Mouse (Mus musculus): ENCODE results near the gene Pkp4. TPM values are rescaled to one million over a fixed set of nuclear protein-coding genes. Genes with fewer than 3 reads are reported as not detected.

Pkp4 gene
- total and polyA plus RNA-seq, 2 experiments from 2014 or later, result 20.1 to 97.6 TPM

DNA sequence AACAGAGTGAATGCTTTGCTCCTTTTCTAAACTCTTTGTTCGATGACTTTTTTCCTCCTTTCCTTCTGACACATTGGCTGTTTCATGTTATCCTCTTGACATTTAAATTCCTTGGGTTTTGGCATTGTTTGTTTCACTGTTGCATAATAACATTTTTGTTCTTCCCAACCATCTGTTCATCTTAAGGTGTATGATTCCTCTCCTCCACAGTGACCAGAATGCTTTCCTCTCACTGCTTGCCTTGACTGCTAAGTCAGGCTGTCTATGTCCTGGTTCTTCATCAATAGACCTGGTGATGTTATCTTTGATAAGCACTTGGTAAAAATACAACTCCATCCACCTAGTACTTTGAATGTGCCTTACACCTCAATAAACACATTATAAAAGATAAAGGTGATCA is 52.2 kb downstream of the Pkp4 start:
- no peak for ATAC-seq
- Histone ChIP-seq H3K4me1 (ENCODE audit: insufficient read depth) (no peaks in the 10 kb centered on the region), H3K4me2 (ENCODE audit: low read depth) (no peak overlapping the region), H3K27me3 (ENCODE audit: insufficient read depth, low read length) (no peaks in the 10 kb centered on the region), H3K27ac (ENCODE audit: low read depth, low read length) (no peak overlapping the region), H3K9ac (no peak overlapping the region), H3K36me3 (ENCODE audit: insufficient read depth) (no peaks in the 10 kb centered on the region), H3K9me3 (ENCODE audit: low read length) (no peaks in the 10 kb centered on the region), H3K4me3 (ENCODE audit: low read depth, low read length) (no peak overlapping the region)
- no peak for TF ChIP-seq CTCF (IDR thresholded peaks at IDR 0.05; ENCODE audit: low read depth)
- no peak for DNase-seq
- 89% methylated on average over 1 of the region's 1 CpGs for WGBS

DNA sequence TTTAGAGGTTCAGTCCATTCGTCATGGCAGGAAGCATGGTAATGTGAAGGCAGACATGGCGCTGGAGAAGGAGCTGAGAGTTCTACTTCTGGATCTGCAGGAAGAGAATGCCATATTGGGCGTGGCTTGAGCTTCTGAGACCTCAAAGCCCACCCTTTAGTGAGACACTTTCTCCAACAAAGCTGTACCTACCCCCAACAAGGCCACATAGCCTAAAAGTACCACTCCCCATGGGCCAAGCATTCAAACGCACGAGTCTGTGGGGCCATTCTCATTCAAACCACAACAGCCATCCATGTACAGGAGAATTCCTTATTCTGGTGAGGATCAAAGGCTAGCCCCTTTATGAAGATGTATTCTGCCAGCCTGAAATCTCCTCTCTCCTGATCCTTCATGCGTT is 57.3 kb downstream of the Pkp4 start:
- Histone ChIP-seq H3K4me3 (ENCODE audit: low read depth, low read length) (no peak overlapping the region), H3K4me1 (ENCODE audit: insufficient read depth) (no peaks in the 10 kb centered on the region), H3K9ac (no peak overlapping the region), H3K27me3 (ENCODE audit: insufficient read depth, low read length) (no peaks in the 10 kb centered on the region), H3K36me3 (ENCODE audit: insufficient read depth) (no peaks in the 10 kb centered on the region), H3K27ac (ENCODE audit: low read depth, low read length) (no peak overlapping the region), H3K4me2 (ENCODE audit: low read depth) (no peak overlapping the region), H3K9me3 (ENCODE audit: low read length) (no peaks in the 10 kb centered on the region)
- ATAC-seq (no peak), DNase-seq (no peak)
- TF ChIP-seq CTCF (IDR thresholded peaks at IDR 0.05; ENCODE audit: low read depth), result no peak
- WGBS, result 94% methylated on average over 6 of the region's 6 CpGs

DNA sequence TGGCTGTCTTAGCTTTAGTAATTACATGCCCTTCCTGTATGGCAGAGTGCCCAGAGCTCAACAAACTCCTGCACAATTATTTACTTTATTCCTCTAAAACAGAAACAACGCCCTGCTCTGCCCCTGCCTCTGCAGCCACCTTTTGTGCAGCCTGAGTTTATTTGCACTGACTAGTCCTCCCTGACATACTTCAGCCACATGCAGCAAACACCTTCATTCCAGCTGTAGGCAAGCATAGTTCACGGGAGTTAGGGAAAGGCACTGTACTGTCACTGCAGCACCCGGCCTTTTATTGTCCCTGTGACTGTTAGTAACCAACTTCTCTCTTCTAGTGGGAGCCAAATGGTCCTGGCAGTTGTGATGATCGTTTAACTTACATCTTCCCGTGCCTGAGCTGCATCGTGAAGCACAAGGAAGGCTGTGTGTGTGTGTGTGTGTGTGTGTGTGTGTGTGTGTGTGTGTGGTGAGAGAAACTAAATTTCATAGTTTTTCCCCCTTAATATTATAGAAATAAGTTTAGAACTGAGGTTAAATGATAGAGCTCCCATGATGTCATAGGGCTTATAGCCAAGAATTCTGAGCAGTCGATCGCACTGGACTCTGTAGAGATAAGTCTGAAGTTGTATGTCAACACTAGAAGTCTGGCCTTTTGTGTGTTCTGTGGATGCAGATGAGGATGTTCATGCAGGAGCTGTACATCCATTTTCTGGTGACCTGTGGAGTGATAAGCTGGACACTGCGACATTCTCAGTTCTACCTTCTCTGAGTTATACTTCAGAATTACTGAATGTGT is 59.5 kb downstream of the Pkp4 start:
- Histone ChIP-seq H3K9me3 (ENCODE audit: low read length) (no peaks in the 10 kb centered on the region), H3K27ac (ENCODE audit: low read depth, low read length) (no peak overlapping the region), H3K36me3 (ENCODE audit: insufficient read depth) (no peaks in the 10 kb centered on the region), H3K4me1 (ENCODE audit: insufficient read depth) (no peaks in the 10 kb centered on the region), H3K27me3 (ENCODE audit: insufficient read depth, low read length) (no peaks in the 10 kb centered on the region), H3K9ac (no peak overlapping the region), H3K4me3 (ENCODE audit: low read depth, low read length) (no peak overlapping the region), H3K4me2 (ENCODE audit: low read depth) (no peak overlapping the region)
- DNase-seq, result no peak
- no peak for ATAC-seq
- WGBS, result 35% methylated on average over 9 of the region's 9 CpGs
- TF ChIP-seq CTCF (IDR thresholded peaks at IDR 0.05; ENCODE audit: low read depth), result no peak

DNA sequence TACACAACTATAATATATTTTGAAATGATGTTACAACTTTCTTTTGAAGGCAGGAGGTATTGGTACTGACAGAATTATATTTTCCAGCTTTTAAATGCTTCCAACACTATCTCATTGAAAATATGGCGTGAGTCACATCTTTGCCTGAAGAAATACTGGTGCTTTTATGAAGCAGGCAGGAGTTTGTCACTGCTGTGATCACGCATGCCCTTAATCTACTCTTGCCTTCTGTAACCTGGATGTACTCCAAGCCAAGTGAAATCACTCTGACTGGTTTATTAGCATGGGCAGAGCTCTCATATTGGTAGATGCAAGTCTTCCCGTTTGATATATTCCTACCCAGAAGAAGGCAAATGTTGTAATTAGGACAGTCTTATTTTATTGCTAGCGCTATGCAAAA is 65.7 kb downstream of the Pkp4 start:
- DNase-seq (no peak), ATAC-seq (peak; percentile 60)

DNA sequence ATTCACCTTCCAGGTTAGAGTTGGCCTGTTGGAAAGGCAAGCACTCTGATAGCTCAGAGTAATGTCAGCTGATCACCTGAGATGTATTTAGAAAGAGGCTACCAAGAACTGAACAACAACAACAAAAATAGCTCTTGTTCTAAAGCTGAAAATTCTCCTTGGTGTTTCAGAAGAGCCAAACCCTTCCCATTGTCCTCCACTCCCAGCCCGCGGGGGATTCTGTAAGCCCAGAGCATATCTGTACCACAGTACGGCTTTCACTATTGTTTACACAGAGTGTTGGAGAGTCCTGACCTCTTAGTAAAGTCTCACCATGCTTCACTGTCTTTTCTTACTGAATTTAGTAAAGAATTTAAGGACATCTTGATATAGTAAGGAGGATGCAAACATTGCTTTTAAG is 66.4 kb downstream of the Pkp4 start:
- H3K36me3 ChIP-seq (ENCODE audit: insufficient read depth), result no peaks in the 10 kb centered on the region
- no peak overlapping the region for H3K9ac ChIP-seq
- no peaks in the 10 kb centered on the region for H3K27me3 ChIP-seq (ENCODE audit: insufficient read depth, low read length)
- no peaks in the 10 kb centered on the region for H3K9me3 ChIP-seq (ENCODE audit: low read length)
- TF ChIP-seq CTCF (IDR thresholded peaks at IDR 0.05; ENCODE audit: low read depth), result no peak
- H3K27ac ChIP-seq (ENCODE audit: low read depth, low read length), result no peak overlapping the region
- H3K4me1 ChIP-seq (ENCODE audit: insufficient read depth), result no peaks in the 10 kb centered on the region
- ATAC-seq, result no peak
- WGBS, result 90% methylated on average over 3 of the region's 3 CpGs
- H3K4me2 ChIP-seq (ENCODE audit: low read depth), result no peak overlapping the region
- no peak overlapping the region for H3K4me3 ChIP-seq (ENCODE audit: low read depth, low read length)
- DNase-seq, result no peak

More for the DNA sequence above, 65.7 kb downstream of the Pkp4 start:
- H3K9ac ChIP-seq, result no peak overlapping the region
- H3K4me2 ChIP-seq (ENCODE audit: low read depth), result no peak overlapping the region
- no peaks in the 10 kb centered on the region for H3K27me3 ChIP-seq (ENCODE audit: insufficient read depth, low read length)
- no peak for TF ChIP-seq CTCF (IDR thresholded peaks at IDR 0.05; ENCODE audit: low read depth)
- H3K27ac ChIP-seq (ENCODE audit: low read depth, low read length), result no peak overlapping the region
- H3K4me3 ChIP-seq (ENCODE audit: low read depth, low read length), result no peak overlapping the region
- H3K9me3 ChIP-seq (ENCODE audit: low read length), result no peaks in the 10 kb centered on the region
- H3K4me1 ChIP-seq (ENCODE audit: insufficient read depth), result no peaks in the 10 kb centered on the region
- 69% methylated on average over 4 of the region's 4 CpGs for WGBS
- H3K36me3 ChIP-seq (ENCODE audit: insufficient read depth), result no peaks in the 10 kb centered on the region

DNA sequence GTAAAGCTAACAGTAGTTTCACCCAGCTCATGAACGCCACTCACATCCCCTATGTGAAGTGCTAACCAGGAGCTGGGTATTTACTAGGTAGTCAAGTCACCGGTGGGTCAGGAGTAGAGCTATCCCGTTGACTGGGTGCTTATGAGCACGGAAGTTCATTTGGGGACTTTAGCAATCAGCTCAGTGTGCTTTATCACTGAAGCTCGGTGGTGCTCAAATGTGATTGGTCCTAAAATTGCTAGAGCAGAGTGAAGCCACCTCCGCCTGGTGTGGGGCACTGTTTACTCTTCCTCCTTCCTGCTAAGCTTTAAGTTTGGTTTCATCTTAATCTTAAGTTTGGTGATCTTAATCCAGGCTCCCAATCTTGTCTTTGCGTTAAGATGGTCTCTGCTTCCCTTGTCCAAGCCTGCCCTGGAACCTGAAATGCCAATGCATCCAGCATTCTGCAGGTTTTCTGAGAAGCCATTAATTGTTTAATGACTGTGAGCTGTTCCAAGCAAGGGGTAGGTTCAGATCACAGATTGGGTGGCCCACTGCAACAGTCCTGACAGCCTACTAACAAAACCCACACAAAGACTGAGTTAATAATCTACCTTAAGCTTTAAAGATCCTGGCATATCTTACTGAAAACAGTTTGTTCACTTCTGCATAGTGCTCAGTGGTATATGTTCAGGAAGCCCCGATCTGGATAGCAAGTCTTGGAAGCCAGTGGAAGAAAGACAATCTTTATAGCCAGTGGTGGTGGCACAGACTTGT is 67.0 kb downstream of the Pkp4 start:
- Histone ChIP-seq H3K27me3 (ENCODE audit: insufficient read depth, low read length) (no peaks in the 10 kb centered on the region), H3K27ac (ENCODE audit: low read depth, low read length) (no peak overlapping the region), H3K4me1 (ENCODE audit: insufficient read depth) (no peaks in the 10 kb centered on the region), H3K9me3 (ENCODE audit: low read length) (no peaks in the 10 kb centered on the region), H3K4me3 (ENCODE audit: low read depth, low read length) (no peak overlapping the region), H3K36me3 (ENCODE audit: insufficient read depth) (no peaks in the 10 kb centered on the region), H3K4me2 (ENCODE audit: low read depth) (no peak overlapping the region), H3K9ac (no peak overlapping the region)
- no peak for ATAC-seq
- 93% methylated on average over 8 of the region's 8 CpGs for WGBS
- TF ChIP-seq CTCF (IDR thresholded peaks at IDR 0.05; ENCODE audit: low read depth), result no peak
- DNase-seq, result no peak

DNA sequence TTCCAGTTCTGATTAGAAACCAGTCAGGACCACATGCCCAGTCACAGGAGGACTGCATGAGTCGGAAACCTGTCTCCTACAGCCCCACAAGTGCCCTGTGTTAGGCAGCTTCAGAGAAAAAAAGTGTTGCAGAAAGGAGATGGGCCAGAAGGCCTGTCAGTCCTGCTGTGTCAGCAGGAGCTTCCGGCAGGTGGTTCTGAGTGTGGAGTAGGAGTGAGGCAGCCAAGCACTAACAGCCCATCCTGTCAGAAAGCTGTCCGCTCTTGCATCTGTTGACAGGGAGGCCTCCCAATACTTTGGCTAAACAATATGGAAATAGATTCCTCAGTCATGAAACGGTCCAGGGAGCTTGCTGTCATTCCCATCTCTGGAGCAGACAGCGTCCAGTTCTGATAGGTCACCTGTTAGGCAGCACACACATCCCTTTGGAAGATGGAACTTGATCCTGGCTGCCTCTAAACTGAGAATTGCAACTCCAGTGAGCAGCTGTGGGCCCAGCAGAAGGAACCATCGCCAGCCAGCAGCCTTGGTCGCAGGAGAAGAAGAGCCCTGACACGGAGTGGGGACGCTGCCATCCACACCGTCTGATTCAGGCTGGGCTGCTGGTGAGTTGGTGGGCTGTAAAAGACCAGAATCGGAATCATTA is 68.7 kb downstream of the Pkp4 start:
- Histone ChIP-seq H3K9ac (no peak overlapping the region), H3K27me3 (ENCODE audit: insufficient read depth, low read length) (no peaks in the 10 kb centered on the region), H3K4me3 (ENCODE audit: low read depth, low read length) (no peak overlapping the region), H3K27ac (ENCODE audit: low read depth, low read length) (no peak overlapping the region), H3K36me3 (ENCODE audit: insufficient read depth) (no peaks in the 10 kb centered on the region), H3K4me2 (ENCODE audit: low read depth) (no peak overlapping the region), H3K9me3 (ENCODE audit: low read length) (no peaks in the 10 kb centered on the region), H3K4me1 (ENCODE audit: insufficient read depth) (no peaks in the 10 kb centered on the region)
- TF ChIP-seq CTCF (IDR thresholded peaks at IDR 0.05; ENCODE audit: low read depth), result no peak
- DNase-seq, result no peak
- peak; percentile 64 for ATAC-seq
- 81% methylated on average over 11 of the region's 11 CpGs for WGBS
